Mouse (Mus musculus) Patski (cell line): ENCODE data around the gene Cd82. TPM values are rescaled to one million over a fixed set of nuclear protein-coding genes. Genes with fewer than 3 reads are reported as not detected.

ENCODE experiments used
- ATAC-seq: fragments of 100-300 bp; one replicate; pipeline ENCODE4 v1.8.0; 2021
- CTCF ChIA-PET: fragments of 350-600 bp; sonication (Branson Sonifier 250); formaldehyde crosslinking; loops from one replicate; lab custom pipeline; 2022; ENCODE audit warnings: inconsistent platforms; lab: Charles Lee
- POLR2A ChIA-PET: fragments of 350-600 bp; sonication (Branson Sonifier 250); formaldehyde crosslinking; loops from one replicate; lab custom pipeline; 2022; ENCODE audit warnings: antibody characterized with exemption, inconsistent platforms; lab: Charles Lee
- DNase-seq: peaks from one replicate; pipeline ENCODE4 v3.0.0-alpha.2; 2011; ENCODE audit warnings: low read depth, low spot score
- H3K27me3 ChIP-seq: fragments of 371-371 bp; one replicate; pipeline ENCODE4 v1.5.1; 2021
- CTCF ChIP-seq: fragments of 100-300 bp; IDR thresholded peaks from one replicate; pipeline ENCODE4 v1.5.1; 2021
- in situ Hi-C: fragments of 300-500 bp; cut with MboI; formaldehyde crosslinking; loops from 3 replicates; pipeline ENCODE4 v1.11.1; 2018; ENCODE audit warnings: low pct_unique_long_range_greater_than_20kb, mixed read lengths
- polyA plus RNA-seq: library from polyadenylated mRNA; unstranded; gene quantifications from one replicate; pipeline ENCODE4 v1.2.3, GENCODE M21; 2021

Cd82 gene
- polyA plus RNA-seq, 1 experiment from 2014 or later: 63.2 TPM

- TF ChIP-seq CTCF: no peak
- CTCF ChIA-PET: interaction anchor here (0.7 to 1.7 kb wide), 6 partner anchors 9 to 190 kb away, joined by 3 to 4 read pairs (median 4); no protein-coding TSS in a partner anchor
- ATAC-seq (no peak), DNase-seq (no peak)
- in situ Hi-C loops: no loop called here
- POLR2A ChIA-PET: no interaction called here
- H3K27me3 ChIP-seq: no peaks in the 10 kb centered on the region
Observed at GRCm38 (mm10) chr2:93404169-93404568, 58.8 kb downstream of the Cd82 start.

DNA sequence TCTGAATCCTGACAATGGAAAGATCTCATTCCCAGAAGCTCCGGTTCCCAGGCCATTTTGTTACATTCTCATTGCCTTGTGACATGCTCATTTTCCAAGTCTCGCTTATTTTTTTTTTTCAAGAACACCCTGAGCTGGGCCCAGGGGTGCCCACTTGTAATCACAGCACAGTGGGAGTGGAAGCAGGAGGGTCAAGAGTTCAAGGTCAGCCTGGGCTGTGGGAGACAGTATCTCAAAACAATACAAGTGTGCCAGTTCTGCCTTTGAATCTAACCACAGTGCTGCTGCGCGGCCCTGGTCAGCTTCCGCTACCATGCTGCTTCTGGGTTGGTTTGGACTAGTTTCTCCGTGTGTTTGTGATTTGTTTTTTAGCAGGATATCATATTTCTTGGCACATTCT is 59.7 kb downstream of the Cd82 start:
- CTCF ChIA-PET: interaction anchor here (2.0 kb wide), 1 partner anchor 187 kb away, joined by 8 read pairs; no protein-coding TSS in a partner anchor
- TF ChIP-seq CTCF: no peak
- in situ Hi-C loops: no loop called here
- no peak for DNase-seq
- H3K27me3 ChIP-seq: no peaks in the 10 kb centered on the region
- ATAC-seq: no peak
- POLR2A ChIA-PET: no interaction called here

- CTCF ChIA-PET: no interaction called here
- no peak for ATAC-seq
- POLR2A ChIA-PET: no interaction called here
- no peak for DNase-seq
- H3K27me3 ChIP-seq: peaks cover 8% of the 10 kb centered on the region
- in situ Hi-C loops: no loop called here
- TF ChIP-seq CTCF: no peak
Observed at GRCm38 (mm10) chr2:93391198-93391597, 71.7 kb downstream of the Cd82 start.

DNA sequence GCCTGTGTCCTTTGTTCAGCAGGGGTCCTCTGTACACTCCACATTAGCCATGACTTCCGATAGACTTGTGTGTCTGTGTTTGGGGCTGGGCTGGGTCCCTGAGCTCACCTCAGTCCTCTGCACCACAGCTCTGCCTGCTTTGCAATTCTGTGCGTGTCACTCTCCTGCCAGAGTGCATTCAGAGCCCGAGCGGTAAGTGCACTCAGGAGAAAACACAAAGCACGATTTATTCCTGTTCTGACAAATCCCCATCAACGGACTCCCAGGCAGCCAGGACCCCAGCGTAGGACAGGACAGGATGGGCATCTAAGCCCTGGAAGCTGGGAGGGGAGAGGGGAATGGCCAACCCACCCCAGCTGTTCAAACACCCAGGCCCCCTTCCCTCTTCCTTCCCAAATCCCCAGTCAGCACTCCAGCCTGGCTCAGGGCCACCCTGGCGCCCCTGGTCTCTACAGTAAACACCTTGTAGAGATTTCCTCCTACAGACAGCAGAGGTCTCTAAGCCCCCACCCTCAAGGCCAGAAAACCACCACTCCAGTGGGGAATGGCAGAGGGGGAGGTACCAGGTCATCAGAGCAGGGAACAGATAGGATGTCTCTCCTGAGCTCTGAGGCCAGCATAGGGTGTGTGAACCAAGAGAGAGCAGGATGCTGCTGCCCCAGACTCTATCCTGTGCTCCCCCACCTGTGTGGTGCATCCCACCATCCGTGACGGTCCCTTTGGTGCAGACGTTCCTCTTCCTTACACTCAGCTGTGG is 72.6 kb downstream of the Cd82 start:
- in situ Hi-C loops: no loop called here
- ATAC-seq (no peak), DNase-seq (no peak)
- CTCF ChIA-PET: no interaction called here
- no peak for TF ChIP-seq CTCF
- peaks cover 5% of the 10 kb centered on the region for H3K27me3 ChIP-seq
- POLR2A ChIA-PET: no interaction called here

DNA sequence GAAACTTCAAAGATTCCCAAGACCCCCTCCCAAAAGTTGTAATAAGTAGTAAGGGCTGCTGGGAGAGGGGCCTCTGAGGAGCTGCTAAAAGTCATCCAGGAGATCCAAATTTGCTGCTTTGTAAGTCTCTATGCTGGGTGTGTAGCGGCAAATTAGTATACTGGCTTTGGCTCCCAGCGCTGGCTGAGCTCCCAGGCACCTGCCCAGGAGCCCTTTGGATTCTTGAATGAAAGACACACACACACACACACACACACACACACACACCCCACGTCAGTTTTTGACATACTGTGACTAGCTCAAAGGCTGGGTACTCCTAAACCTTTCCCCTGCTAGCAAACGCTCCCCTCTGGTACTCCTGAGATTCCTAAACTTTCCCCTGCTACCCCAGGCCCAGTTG is 76.0 kb downstream of the Cd82 start:
- ChIA-PET CTCF (interaction anchor here (1.1 kb wide), 1 partner anchor 11 kb away, joined by 3 read pairs; no protein-coding TSS in a partner anchor), POLR2A (no interaction called here)
- H3K27me3 ChIP-seq: peaks cover 5% of the 10 kb centered on the region
- no peak for DNase-seq
- in situ Hi-C loops: no loop called here
- TF ChIP-seq CTCF: no peak
- ATAC-seq: no peak

- ChIA-PET POLR2A (no interaction called here), CTCF (no interaction called here)
- TF ChIP-seq CTCF: no peak
- DNase-seq: no peak
- ATAC-seq: no peak
- in situ Hi-C loops: no loop called here
- no peaks in the 10 kb centered on the region for H3K27me3 ChIP-seq
Observed at GRCm38 (mm10) chr2:93383831-93384230, 79.1 kb downstream of the Cd82 start.

DNA sequence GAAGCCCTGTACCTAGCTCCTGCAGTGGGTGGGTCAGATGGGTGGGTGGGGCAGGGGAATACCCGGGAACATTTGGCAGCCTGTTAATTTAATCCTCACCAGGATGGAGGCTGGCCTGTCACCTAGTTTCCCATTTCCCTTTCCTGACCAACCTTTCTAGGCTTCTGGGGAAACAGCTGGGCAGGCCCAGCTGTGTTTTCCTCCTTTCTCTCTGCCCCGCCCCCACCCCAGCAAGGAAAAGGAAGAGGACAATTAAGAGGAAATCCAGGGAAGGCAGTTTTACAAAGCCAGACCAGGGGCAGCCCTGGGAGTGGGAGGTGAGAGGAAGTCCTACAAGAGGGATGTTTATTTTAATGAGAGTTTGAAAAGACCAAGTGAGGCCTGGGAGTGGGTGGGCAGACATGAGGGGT is 82.3 kb downstream of the Cd82 start:
- no peak for DNase-seq
- ChIA-PET POLR2A (no interaction called here), CTCF (no interaction called here)
- H3K27me3 ChIP-seq: no peaks in the 10 kb centered on the region
- no peak for ATAC-seq
- TF ChIP-seq CTCF: no peak
- in situ Hi-C loops: no loop called here

DNA sequence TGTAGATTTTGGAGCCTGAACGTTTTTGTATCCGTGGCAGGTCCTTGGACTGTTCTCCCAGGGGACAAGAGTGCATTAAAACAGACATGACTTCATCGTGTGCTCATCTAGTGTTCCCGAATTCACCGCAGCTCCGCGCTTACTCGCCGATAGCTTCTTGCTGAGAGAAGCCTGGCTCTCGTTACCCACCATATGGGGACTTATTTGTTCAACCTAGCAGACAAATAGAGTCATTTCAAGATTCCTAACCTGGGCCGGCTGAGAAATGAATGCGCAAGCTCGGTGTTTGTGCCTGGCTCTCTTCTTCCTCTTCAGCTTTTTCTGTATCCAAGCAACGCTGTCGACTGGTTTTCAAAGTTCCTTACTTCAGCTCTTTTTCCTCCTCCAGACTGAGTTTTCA is 85.1 kb downstream of the Cd82 start:
- DNase-seq (no peak), ATAC-seq (no peak)
- ChIA-PET CTCF (interaction anchor here (0.9 kb wide), 1 partner anchor 10 kb away, joined by 4 read pairs; no protein-coding TSS in a partner anchor), POLR2A (no interaction called here)
- in situ Hi-C loops: no loop called here
- TF ChIP-seq CTCF: no peak
- H3K27me3 ChIP-seq: no peaks in the 10 kb centered on the region

DNA sequence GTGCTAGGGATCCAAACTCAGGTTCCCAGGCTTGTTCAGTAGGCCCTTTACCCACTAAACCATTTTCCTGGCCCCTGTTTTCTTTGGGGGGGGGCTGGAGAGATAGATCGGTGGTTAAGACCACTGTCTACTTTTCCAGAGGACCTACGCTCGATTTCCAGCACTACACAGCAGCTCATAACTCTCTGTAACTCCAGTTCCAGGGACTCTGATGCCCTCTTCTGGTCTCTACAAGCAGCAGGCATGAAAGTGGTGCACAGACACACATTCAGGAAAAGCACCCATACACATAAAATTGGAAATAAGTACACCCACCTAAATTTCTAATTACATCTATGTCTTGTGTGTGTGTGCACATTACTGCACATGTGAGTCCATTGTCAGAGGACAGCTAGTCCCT is 85.8 kb downstream of the Cd82 start:
- ChIA-PET POLR2A (no interaction called here), CTCF (interaction anchor here (0.9 kb wide), 1 partner anchor 11 kb away, joined by 4 read pairs; no protein-coding TSS in a partner anchor)
- ATAC-seq (no peak), DNase-seq (no peak)
- TF ChIP-seq CTCF: no peak
- H3K27me3 ChIP-seq: no peaks in the 10 kb centered on the region
- in situ Hi-C loops: no loop called here

GRCm38 (mm10) chr2:93372872-93373271 is 90.1 kb downstream of the Cd82 start:
- no peak for ATAC-seq
- DNase-seq: no peak
- no peaks in the 10 kb centered on the region for H3K27me3 ChIP-seq
- ChIA-PET POLR2A (no interaction called here), CTCF (interaction anchor here (0.9 kb wide), 1 partner anchor 156 kb away, joined by 3 read pairs; no protein-coding TSS in a partner anchor)
- TF ChIP-seq CTCF: no peak
- in situ Hi-C loops: no loop called here

DNA sequence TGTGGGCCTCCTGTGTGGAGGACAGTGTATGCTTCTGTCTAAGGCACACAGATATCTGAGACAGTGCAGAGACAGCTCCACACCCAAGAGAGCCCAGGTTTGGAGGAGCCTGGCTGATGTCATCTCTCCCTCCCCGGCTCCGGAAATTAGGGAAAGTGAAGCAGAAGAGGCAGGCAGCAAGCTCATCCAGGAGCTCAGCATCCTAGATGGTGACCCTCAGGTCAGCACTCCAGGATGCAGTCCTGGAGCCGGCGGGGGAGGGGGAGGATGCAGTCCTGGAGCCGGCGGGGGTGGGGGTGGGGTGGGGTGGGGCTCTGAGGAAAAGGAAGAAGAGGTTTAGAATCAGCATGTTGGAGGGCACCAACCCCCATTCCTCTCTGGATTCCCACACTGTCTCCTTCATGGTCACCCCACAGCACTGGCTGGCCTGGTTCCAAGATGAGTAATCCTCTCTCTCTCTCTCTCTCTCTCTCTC is 90.8 kb downstream of the Cd82 start:
- POLR2A ChIA-PET: interaction anchor here (0.5 kb wide), 1 partner anchor 83 kb away, joined by 3 read pairs; no protein-coding TSS in a partner anchor
- H3K27me3 ChIP-seq: no peaks in the 10 kb centered on the region
- ATAC-seq (no peak), DNase-seq (peak; percentile 22)
- CTCF ChIA-PET: no interaction called here
- no peak for TF ChIP-seq CTCF
- in situ Hi-C loops: no loop called here

Other genes with a start within 250 kb of the Cd82 start
- 16.6 TPM for gene Tspan18, start 128.6 kb downstream of the Cd82 start, polyA plus RNA-seq
- not detected for gene Gm10803, start 97.4 kb upstream of the Cd82 start, polyA plus RNA-seq
- gene Alx4, start 179.2 kb upstream of the Cd82 start, polyA plus RNA-seq: not detected